Mouse (Mus musculus) midbrain, embryonic 14.5 days (tissue): ENCODE data around the gene Cgnl1. TPM values are rescaled to one million over a fixed set of nuclear protein-coding genes. Genes with fewer than 3 reads are reported as not detected.

Experiments
- ATAC-seq: fragments of 200-750 bp; cut with Nextera tagmentation; 2 replicates; pipeline ENCODE4 v1.8.0; 2017; ENCODE audit warnings: moderate number of reproducible peaks, moderate library complexity; ENCODE audit not compliant: low FRiP score, low TSS enrichment
- DNase-seq: peaks from one replicate; pipeline ENCODE4 v3.0.0-alpha.2; 2015
- H3K27ac ChIP-seq: fragments of 300-500 bp; sonication (generic); replicated peaks from 2 replicates; pipeline ENCODE4 v1.5.1; 2014; ENCODE audit warnings: mild to moderate bottlenecking, low read depth, low read length, moderate library complexity
- H3K27me3 ChIP-seq: fragments of 300-500 bp; sonication (generic); 2 replicates; pipeline ENCODE4 v1.6.1; 2014; ENCODE audit warnings: low read length, control low read depth, mixed read lengths; ENCODE audit not compliant: control insufficient read depth, insufficient read depth
- H3K36me3 ChIP-seq: fragments of 300-500 bp; sonication (generic); 2 replicates; pipeline ENCODE4 v1.6.1; 2014; ENCODE audit warnings: low read length, control low read depth; ENCODE audit not compliant: control insufficient read depth, insufficient read depth
- H3K4me1 ChIP-seq: fragments of 300-500 bp; sonication (generic); 2 replicates; pipeline ENCODE4 v1.6.1; 2014; ENCODE audit warnings: mild to moderate bottlenecking, antibody characterized with exemption, low read length, control low read depth; ENCODE audit not compliant: control insufficient read depth, insufficient read depth
- H3K4me2 ChIP-seq: fragments of 300-500 bp; sonication (generic); 2 replicates; pipeline ENCODE4 v1.6.1; 2014; ENCODE audit warnings: mild to moderate bottlenecking, low read length, moderate library complexity
- H3K4me3 ChIP-seq: fragments of 300-500 bp; sonication (generic); replicated peaks from 2 replicates; pipeline ENCODE4 v1.5.1; 2014; ENCODE audit warnings: low read depth, low read length
- H3K9ac ChIP-seq: fragments of 300-500 bp; sonication (generic); replicated peaks from 2 replicates; pipeline ENCODE4 v1.6.1; 2014; ENCODE audit warnings: mild to moderate bottlenecking, low read length, moderate library complexity
- H3K9me3 ChIP-seq: fragments of 300-500 bp; sonication (generic); 2 replicates; pipeline ENCODE4 v1.6.1; 2016; ENCODE audit warnings: low read length, control low read depth, mixed read lengths; ENCODE audit not compliant: control insufficient read depth
- WGBS: fragments of 180-500 bp; shearing (Covaris S2); extraction: QIAGEN DNeasy Blood & Tissue Kit; methylation state at CpG from one replicate; pipeline ENCODE4 v1.1.7; 2014; 5-methylcytosine and 5-hydroxymethylcytosine counted together
- polyA plus RNA-seq: library from polyadenylated mRNA; unstranded; fragments of >200 nt; fragmentation: Nextera tagmentation; extraction: Ambion mirVana; gene quantifications from 2 replicates; pipeline ENCODE4 v1.2.1, GENCODE M21; 2014

The Cgnl1 gene
- polyA plus RNA-seq, 1 experiment from 2014 or later: 4.4 TPM

DNA sequence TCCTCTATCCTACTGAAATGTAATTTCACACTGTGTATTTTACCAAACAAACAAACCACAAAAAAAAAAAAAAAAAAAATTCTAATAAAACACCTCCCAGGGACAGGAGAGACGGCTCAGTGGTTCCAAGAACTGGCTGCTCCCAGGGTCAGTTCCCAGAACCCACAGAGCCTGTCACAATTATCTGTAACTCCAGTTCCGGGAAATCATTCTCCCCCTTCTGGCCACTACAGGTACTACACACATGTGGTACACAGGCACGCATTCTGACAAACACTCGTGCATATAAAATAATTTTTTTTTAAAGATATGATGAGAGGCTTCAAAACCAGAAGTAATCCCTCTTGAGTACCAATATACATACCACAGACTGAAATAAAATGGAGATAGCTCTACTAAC, 9.7 kb downstream of the Cgnl1 start:
- Histone ChIP-seq H3K36me3 (no peaks in the 10 kb centered on the region), H3K4me3 (no peak overlapping the region), H3K9me3 (no peaks in the 10 kb centered on the region), H3K27me3 (peaks cover 14% of the 10 kb centered on the region; the same call in 1 of the 2 replicates), H3K4me1 (peaks cover 14% of the 10 kb centered on the region), H3K4me2 (no peak overlapping the region), H3K27ac (no peak overlapping the region), H3K9ac (no peak overlapping the region)
- WGBS: 88% methylated on average over 4 of the region's 4 CpGs
- ATAC-seq: no peak
- no peak for DNase-seq

DNA sequence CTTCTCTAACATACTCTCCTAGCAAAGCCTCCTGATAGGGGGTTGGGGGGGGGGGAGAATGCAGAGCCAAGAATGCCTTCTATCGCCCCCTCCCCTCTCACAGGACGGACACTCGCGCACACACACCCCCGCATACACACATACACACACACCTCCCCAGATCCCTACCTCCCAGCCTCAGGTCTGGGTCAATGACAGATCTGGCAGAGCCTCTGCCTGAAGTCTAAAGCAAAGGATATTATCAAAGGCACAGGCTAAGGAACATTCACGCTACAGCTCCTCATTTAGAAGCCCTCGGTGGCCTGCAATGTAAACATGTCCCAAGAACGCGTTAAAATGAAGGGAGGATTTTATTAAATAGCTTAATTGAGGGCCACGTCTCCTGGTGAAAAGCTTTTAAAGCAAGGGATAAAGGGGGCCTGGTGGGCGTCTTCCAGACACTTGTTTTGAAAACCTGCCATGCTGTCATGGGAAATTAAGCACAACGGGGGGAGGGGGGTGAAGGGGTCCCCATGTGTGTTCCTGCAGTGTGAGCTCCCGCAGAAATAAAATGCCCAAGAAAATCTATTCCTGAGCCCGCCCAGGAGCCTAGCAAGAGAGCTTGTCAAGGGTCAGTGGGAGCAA, 10.8 kb downstream of the Cgnl1 start:
- Histone ChIP-seq H3K36me3 (no peaks in the 10 kb centered on the region), H3K27me3 (peaks cover 14% of the 10 kb centered on the region; the same call in 1 of the 2 replicates), H3K4me3 (no peak overlapping the region), H3K4me2 (peak overlapping the region; percentile 12; the same call in 1 of the 2 replicates), H3K4me1 (peaks cover 14% of the 10 kb centered on the region), H3K9ac (no peak overlapping the region), H3K27ac (no peak overlapping the region), H3K9me3 (no peaks in the 10 kb centered on the region)
- DNase-seq (peak; percentile 44), ATAC-seq (no peak)
- WGBS: 3% methylated on average over 14 of the region's 14 CpGs

DNA sequence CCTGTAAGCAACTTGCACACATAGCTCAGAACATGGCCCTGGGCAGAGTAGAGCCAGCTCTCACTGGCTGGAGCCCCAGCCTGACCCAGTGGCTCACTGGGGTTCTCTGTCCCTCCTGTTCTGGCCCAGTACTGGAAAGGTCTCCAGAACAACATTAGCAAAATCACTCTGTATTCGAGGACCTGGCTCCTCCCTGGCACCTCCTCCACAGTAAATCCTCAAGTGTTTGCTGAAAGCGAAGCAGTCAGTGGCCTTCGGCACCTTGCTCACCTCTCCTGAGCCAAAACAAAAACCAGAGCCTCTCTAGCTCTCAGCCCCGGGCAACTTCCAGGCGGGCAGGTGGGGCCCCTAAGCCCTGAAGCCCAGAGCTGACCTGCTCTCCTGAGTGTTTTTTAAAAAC, 11.5 kb downstream of the Cgnl1 start:
- H3K4me3 ChIP-seq: no peak overlapping the region
- H3K9me3 ChIP-seq: no peaks in the 10 kb centered on the region
- DNase-seq (no peak), ATAC-seq (no peak)
- H3K27ac ChIP-seq: no peak overlapping the region
- 17% methylated on average over 5 of the region's 5 CpGs for WGBS
- H3K36me3 ChIP-seq: no peaks in the 10 kb centered on the region
- H3K4me2 ChIP-seq: no peak overlapping the region
- H3K9ac ChIP-seq: no peak overlapping the region
- H3K27me3 ChIP-seq: peaks cover 14% of the 10 kb centered on the region; the same call in 1 of the 2 replicates
- peaks cover 14% of the 10 kb centered on the region for H3K4me1 ChIP-seq

DNA sequence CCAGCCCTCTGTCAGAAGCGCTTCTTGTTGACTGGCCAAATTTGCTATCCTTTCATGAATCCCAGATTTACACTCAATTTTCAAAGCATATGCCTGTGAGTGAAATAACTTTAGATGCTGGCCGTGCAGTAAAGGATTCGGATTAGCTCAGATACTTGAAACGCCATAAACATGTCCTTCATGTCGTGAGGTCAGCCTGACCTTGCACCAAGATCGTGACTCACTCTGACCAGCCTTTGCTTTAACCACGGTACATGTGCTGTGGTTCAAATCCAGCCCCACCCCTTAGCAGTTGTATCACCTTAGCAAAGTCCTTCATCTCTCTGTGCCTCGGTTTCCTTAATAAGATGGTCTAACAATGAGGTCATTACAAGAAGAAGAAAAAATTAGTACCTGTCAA, 14.0 kb downstream of the Cgnl1 start:
- H3K27me3 ChIP-seq: peaks cover 14% of the 10 kb centered on the region; the same call in 1 of the 2 replicates
- no peak for ATAC-seq
- no peak for DNase-seq
- H3K27ac ChIP-seq: no peak overlapping the region
- no peak overlapping the region for H3K9ac ChIP-seq
- no peaks in the 10 kb centered on the region for H3K9me3 ChIP-seq
- H3K4me3 ChIP-seq: no peak overlapping the region
- WGBS: 82% methylated on average over 8 of the region's 8 CpGs
- peaks cover 14% of the 10 kb centered on the region for H3K4me1 ChIP-seq
- no peak overlapping the region for H3K4me2 ChIP-seq
- no peaks in the 10 kb centered on the region for H3K36me3 ChIP-seq

DNA sequence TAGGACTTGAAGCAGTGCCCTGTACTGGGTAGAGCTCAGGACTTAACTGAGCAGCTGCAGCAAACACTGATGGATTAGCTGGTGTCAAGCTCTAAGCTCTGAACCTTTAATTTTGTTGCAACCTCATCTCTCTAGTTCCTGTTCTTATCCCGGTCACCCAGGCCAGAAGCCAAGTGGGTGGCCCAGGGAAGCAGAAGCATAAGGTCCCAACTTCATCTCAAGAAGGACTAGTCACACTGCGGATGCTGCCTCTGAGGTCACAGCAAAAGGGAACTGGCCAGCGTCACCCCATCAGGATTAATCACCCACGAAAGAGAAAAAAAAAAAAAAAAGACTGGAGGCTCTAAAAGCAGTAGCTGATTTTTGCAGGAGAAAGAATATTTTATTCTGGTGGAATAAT, 14.5 kb downstream of the Cgnl1 start:
- Histone ChIP-seq H3K27me3 (peaks cover 11% of the 10 kb centered on the region; the same call in 1 of the 2 replicates), H3K4me3 (no peak overlapping the region), H3K9me3 (no peaks in the 10 kb centered on the region), H3K9ac (no peak overlapping the region), H3K27ac (no peak overlapping the region), H3K4me1 (peaks cover 14% of the 10 kb centered on the region), H3K36me3 (no peaks in the 10 kb centered on the region), H3K4me2 (no peak overlapping the region)
- 44% methylated on average over 4 of the region's 4 CpGs for WGBS
- DNase-seq: no peak
- ATAC-seq: no peak

DNA sequence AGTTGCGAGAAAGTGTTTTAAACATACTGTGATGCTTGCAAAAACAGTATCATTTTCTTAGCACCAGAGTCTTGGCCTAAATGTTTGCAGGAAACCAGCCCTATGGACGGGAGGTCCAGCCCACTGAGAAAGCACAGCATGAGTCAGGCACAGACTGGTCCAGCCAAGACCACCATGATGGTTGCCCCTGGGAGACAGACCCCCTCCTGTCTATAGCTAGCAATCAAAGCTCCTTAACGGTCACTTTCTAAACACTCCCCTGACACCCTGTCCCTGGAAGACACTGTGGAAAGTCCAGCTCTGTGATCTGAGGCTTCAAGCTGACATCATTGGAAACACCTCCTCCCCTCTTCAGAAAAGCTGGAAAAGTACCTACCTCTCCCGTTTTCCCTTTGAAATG, 17.4 kb downstream of the Cgnl1 start:
- DNase-seq (no peak), ATAC-seq (no peak)
- H3K27me3 ChIP-seq: peaks cover 3% of the 10 kb centered on the region; the same call in 1 of the 2 replicates
- no peaks in the 10 kb centered on the region for H3K36me3 ChIP-seq
- H3K4me2 ChIP-seq: no peak overlapping the region
- H3K4me3 ChIP-seq: no peak overlapping the region
- 70% methylated on average over 4 of the region's 4 CpGs for WGBS
- no peaks in the 10 kb centered on the region for H3K9me3 ChIP-seq
- H3K4me1 ChIP-seq: peaks cover 2% of the 10 kb centered on the region; the same call in 1 of the 2 replicates
- no peak overlapping the region for H3K27ac ChIP-seq
- no peak overlapping the region for H3K9ac ChIP-seq

DNA sequence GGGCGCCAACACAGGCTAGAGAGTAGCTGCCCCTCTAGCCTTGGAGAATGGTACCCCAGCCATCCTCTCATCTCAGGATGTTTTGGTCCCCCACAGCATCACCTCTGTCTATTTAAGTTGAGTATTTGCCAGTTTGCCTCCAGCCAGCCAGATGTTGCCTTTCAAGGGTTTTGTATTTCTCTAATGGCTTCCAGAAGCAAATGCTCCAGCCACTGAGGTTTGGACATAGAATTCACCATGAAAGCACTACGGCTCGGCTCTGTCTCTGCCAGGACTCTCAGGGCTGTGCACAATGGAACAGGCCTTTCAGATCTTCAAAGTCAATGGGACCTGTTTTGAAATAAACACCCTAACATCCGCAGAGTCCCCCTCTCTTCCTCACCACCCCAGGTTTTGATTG, 17.9 kb downstream of the Cgnl1 start:
- peaks cover 3% of the 10 kb centered on the region; the same call in 1 of the 2 replicates for H3K27me3 ChIP-seq
- 65% methylated on average over 4 of the region's 4 CpGs for WGBS
- H3K36me3 ChIP-seq: no peaks in the 10 kb centered on the region
- H3K4me2 ChIP-seq: no peak overlapping the region
- no peak overlapping the region for H3K9ac ChIP-seq
- no peak for ATAC-seq
- no peak for DNase-seq
- H3K4me3 ChIP-seq: no peak overlapping the region
- H3K4me1 ChIP-seq: peaks cover 2% of the 10 kb centered on the region; the same call in 1 of the 2 replicates
- H3K9me3 ChIP-seq: no peaks in the 10 kb centered on the region
- no peak overlapping the region for H3K27ac ChIP-seq

DNA sequence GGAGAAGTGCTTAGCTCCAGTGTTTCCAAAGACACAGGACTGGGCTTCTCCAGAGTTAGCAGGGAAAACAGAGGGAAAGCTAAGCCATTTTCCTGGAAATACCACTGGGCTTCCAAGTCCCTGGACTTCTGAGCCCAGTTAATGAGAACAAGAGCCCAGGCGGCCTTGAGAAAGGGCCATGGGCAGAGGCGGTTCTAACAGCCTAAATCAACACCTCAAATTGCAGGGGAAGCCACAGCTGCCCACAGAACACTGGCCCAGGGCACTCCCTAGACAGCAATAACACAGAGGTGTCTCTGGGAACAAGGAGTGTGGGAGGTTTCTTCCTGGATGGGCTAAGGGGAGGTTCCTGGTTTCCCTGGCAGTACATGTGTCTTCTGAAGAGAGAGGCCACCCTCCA, 18.3 kb downstream of the Cgnl1 start:
- no peak overlapping the region for H3K9ac ChIP-seq
- WGBS: 69% methylated on average over 2 of the region's 2 CpGs
- H3K9me3 ChIP-seq: no peaks in the 10 kb centered on the region
- no peak overlapping the region for H3K4me3 ChIP-seq
- no peak for DNase-seq
- no peak overlapping the region for H3K27ac ChIP-seq
- H3K4me2 ChIP-seq: no peak overlapping the region
- ATAC-seq: no peak
- H3K4me1 ChIP-seq: peaks cover 2% of the 10 kb centered on the region; the same call in 1 of the 2 replicates
- H3K27me3 ChIP-seq: peaks cover 3% of the 10 kb centered on the region; the same call in 1 of the 2 replicates
- no peaks in the 10 kb centered on the region for H3K36me3 ChIP-seq

DNA sequence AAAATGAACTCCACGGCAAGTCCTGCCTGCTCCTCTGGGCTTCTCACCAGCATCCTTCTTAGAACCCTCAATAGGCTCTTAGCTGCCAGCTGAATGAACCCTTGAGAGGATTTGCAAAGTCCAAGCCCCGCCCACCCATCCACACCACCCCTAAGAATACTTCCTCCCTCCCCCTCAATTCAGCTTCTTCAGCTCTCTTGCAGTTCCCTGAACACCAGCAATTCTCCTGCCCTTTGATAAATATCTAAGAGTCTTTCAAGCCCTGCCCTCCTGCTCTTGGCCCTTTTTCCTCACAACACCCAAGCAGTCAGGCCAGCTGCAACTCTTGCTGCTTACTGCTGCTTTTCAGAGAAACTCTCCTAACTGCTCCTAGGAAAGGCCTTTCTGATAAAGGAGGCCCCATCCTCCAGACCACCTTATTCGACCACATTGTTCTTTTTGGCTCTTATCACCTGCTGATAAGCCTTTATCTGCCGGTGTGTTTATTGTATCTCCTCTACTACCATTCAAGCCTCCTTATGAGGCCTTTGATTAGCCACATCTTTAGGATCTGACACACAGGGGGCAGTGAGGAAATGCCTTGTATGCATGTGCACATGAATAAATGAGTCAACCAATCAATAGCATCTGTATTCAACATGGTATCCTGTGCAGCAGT, 21.3 kb downstream of the Cgnl1 start:
- 10% methylated on average over 4 of the region's 4 CpGs for WGBS
- Histone ChIP-seq H3K4me3 (no peak overlapping the region), H3K4me2 (no peak overlapping the region), H3K36me3 (no peaks in the 10 kb centered on the region), H3K27ac (no peak overlapping the region), H3K27me3 (no peaks in the 10 kb centered on the region), H3K4me1 (peaks cover 6% of the 10 kb centered on the region; the same call in 1 of the 2 replicates), H3K9ac (no peak overlapping the region), H3K9me3 (no peaks in the 10 kb centered on the region)
- DNase-seq (peak; percentile 52), ATAC-seq (no peak)
